Mouse (Mus musculus): Measurements from ENCODE around the gene 4921524J17Rik.

- TF ChIP-seq MAZ (IDR thresholded peaks at IDR 0.05; ENCODE audit: low read depth, low read length) (no peak), POLR2A (IDR thresholded peaks at IDR 0.05; ENCODE audit: control insufficient read depth in 1 of 2, insufficient read depth in 1 of 2, low read depth in 1 of 2, low read length in 2 of 2, poor library complexity in 1 of 2) (no peak), KAT2A (conservative IDR thresholded peaks at IDR 0.05; ENCODE audit: low read depth, low read length) (no peak), CHD1 (IDR thresholded peaks at IDR 0.05; ENCODE audit: low read depth, low read length) (no peak), CTCF (IDR thresholded peaks at IDR 0.05 in 2 of 3, conservative IDR thresholded peaks at IDR 0.05 in 1 of 3; ENCODE audit: control insufficient read depth in 1 of 3, insufficient read depth in 1 of 3, low read depth in 2 of 3, low read length in 3 of 3, poor library complexity in 1 of 3, severe bottlenecking in 1 of 3) (no peak), RAD21 (IDR thresholded peaks at IDR 0.05; ENCODE audit: low read depth, low read length) (no peak), CHD2 (IDR thresholded peaks at IDR 0.05; ENCODE audit: low read length) (no peak), GATA1 (IDR thresholded peaks at IDR 0.05; ENCODE audit: low read depth, low read length) (no peak), MAX (IDR thresholded peaks at IDR 0.05; ENCODE audit: low read length) (no peak), SIN3A (IDR thresholded peaks at IDR 0.05; ENCODE audit: low read length) (no peak), POLR2AphosphoS5 (IDR thresholded peaks at IDR 0.05; ENCODE audit: borderline replicate concordance, low read depth, low read length) (no peak), ZNF384 (IDR thresholded peaks at IDR 0.05; ENCODE audit: low read depth, low read length) (no peak), UBTF (IDR thresholded peaks at IDR 0.05; ENCODE audit: borderline replicate concordance, insufficient read depth, low read depth, low read length) (no peak)
These were observed 26.9 kb upstream of the 4921524J17Rik start for GRCm38 (mm10) chr8:85459582-85459981.

Data from MEL (cell line).